Mouse (Mus musculus) kidney, embryonic 16.5 days (tissue): ENCODE results near the gene Hist2h2aa2. TPM values are rescaled to one million over a fixed set of nuclear protein-coding genes. Genes with fewer than 3 reads are reported as not detected.
A peak's percentile ranks its signal among the peaks of the same experiment; 100 is the strongest.

ENCODE experiments used
- ATAC-seq: fragments of 200-750 bp; cut with Nextera tagmentation; 2 replicates; pipeline ENCODE4 v1.8.0; 2017; ENCODE audit warnings: moderate TSS enrichment; ENCODE audit not compliant: low FRiP score, low TSS enrichment
- H3K27ac ChIP-seq: fragments of 300-500 bp; sonication (generic); 2 replicates; pipeline ENCODE4 v1.5.1; 2014; ENCODE audit warnings: low read length
- H3K27me3 ChIP-seq: fragments of 300-500 bp; sonication (generic); 2 replicates; pipeline ENCODE4 v1.6.1; 2014; ENCODE audit warnings: low read length, control low read depth, mixed read lengths; ENCODE audit not compliant: insufficient read depth
- H3K36me3 ChIP-seq: fragments of 300-500 bp; sonication (generic); 2 replicates; pipeline ENCODE4 v1.6.1; 2014; ENCODE audit warnings: low read length, control low read depth, mixed read lengths; ENCODE audit not compliant: insufficient read depth
- H3K4me1 ChIP-seq: fragments of 300-500 bp; sonication (generic); 2 replicates; pipeline ENCODE4 v1.6.1; 2014; ENCODE audit warnings: low read length, control low read depth, mixed read lengths; ENCODE audit not compliant: insufficient read depth
- H3K4me2 ChIP-seq: fragments of 300-500 bp; sonication (generic); replicated peaks from 2 replicates; pipeline ENCODE4 v1.6.1; 2014; ENCODE audit warnings: low read depth, low read length
- H3K4me3 ChIP-seq: fragments of 300-500 bp; sonication (generic); 2 replicates; pipeline ENCODE4 v1.5.1; 2014; ENCODE audit warnings: mild to moderate bottlenecking, low read length
- H3K9ac ChIP-seq: fragments of 300-500 bp; sonication (generic); replicated peaks from 2 replicates; pipeline ENCODE4 v1.6.1; 2014; ENCODE audit warnings: low read length
- H3K9me3 ChIP-seq: fragments of 300-500 bp; sonication (generic); 2 replicates; pipeline ENCODE4 v1.6.1; 2016; ENCODE audit warnings: low read length, control low read depth
- WGBS: fragments of 180-500 bp; shearing (Covaris S2); extraction: QIAGEN DNeasy Blood & Tissue Kit; methylation state at CpG from one replicate; pipeline ENCODE4 v1.1.7; 2014; 5-methylcytosine and 5-hydroxymethylcytosine counted together
- polyA plus RNA-seq: library from polyadenylated mRNA; unstranded; fragments of >200 nt; fragmentation: Nextera tagmentation; extraction: Ambion mirVana; gene quantifications from 2 replicates; pipeline ENCODE4 v1.2.1, GENCODE M21; 2015

Hist2h2aa2 gene
- polyA plus RNA-seq, 1 experiment from 2014 or later: 49.3 TPM

DNA sequence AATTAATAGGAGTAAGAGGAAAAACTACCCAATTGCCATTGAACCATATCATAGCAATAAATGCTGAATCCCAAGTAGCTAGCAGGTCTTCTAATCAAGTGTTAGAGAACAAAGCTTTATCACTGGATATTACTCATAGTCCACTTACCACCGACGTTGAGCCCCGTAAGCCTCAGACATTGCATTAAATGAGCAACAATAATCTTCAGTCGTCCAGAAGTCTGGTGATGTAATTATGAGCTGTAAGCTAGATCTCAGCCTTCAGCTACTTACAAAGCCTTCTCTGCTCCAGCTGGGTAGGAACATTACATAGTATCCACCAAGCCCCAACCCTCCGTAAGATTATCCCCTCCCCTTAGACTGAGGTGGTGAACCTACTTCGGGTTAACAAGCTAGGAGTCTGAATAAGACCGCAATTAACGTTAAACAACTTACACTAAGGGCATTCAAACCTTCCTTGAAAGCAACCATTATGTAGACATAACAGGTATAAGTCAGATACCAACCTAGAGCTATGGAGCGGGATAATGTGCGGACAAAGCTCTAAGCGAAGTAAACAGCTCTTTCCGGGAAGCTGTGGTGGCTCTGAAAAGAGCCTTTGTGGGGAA lies 2.1 kb downstream of the Hist2h2aa2 start:
- no peaks in the 10 kb centered on the region for H3K36me3 ChIP-seq
- peak overlapping the region; percentile 87 for H3K27ac ChIP-seq
- H3K4me2 ChIP-seq: peak overlapping the region; percentile 70
- 2% methylated on average over 12 of the region's 12 CpGs for WGBS
- no peak for ATAC-seq
- H3K4me3 ChIP-seq: peak overlapping the region; percentile 63
- peak overlapping the region; percentile 82 for H3K9ac ChIP-seq
- no peaks in the 10 kb centered on the region for H3K27me3 ChIP-seq
- no peaks in the 10 kb centered on the region for H3K9me3 ChIP-seq
- H3K4me1 ChIP-seq: peaks cover 23% of the 10 kb centered on the region

DNA sequence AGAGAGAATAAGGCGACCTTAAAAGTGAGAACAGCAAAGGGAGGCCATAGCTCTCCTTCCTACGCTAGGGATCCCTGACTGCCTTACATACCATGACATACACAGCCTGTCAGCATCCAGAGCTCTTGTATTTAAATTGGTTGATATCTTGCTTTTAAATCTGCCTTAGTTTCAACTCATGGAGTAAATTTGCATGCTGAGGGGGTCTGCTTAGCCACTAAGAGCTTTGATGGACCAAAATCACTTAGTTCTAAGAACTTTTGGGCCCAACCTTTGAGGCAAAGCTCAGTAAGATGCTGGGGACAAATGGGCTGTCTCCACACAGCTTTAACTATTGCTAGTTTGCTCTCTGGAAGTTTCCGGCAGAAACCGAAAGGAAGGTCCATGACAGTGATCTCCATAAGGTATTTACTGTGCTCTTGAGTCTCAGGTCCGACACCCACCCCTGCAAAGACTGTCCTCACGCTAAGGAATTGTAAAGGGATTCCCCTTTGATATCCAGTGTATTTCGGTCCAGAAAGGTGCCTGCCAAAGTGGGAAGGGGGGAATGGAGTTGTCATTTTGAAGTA lies 2.7 kb downstream of the Hist2h2aa2 start:
- 16% methylated on average over 7 of the region's 7 CpGs for WGBS
- ATAC-seq: no peak
- H3K4me1 ChIP-seq: peaks cover 23% of the 10 kb centered on the region
- H3K4me3 ChIP-seq: peak overlapping the region; percentile 63
- no peaks in the 10 kb centered on the region for H3K36me3 ChIP-seq
- H3K27ac ChIP-seq: peak overlapping the region; percentile 87
- H3K9me3 ChIP-seq: no peaks in the 10 kb centered on the region
- H3K4me2 ChIP-seq: peak overlapping the region; percentile 70
- H3K9ac ChIP-seq: peak overlapping the region; percentile 82
- no peaks in the 10 kb centered on the region for H3K27me3 ChIP-seq

DNA sequence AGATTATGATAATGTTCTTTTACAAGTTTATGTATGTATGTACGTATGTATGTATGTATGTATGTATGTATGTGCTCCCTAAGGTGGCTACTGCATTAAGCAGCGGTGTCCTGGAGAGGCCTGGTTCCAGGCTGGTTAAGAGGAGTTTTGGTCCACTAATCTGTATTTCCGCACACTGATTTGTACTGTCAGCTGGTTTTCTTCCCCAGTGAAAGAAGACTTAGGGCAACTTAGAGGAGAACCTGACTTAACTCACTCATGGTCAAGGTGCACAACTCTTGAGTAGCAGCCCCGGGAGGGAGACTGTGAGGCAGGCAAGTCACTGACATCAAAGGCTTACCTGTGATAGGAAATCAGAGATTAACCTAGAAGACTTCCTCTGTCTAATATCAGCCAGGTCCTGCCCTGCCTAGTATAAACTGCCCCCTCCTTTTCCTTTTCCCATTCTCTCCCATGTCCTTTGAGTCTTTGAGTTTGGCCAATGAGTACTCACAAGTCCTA lies 3.2 kb downstream of the Hist2h2aa2 start:
- H3K4me3 ChIP-seq: peak overlapping the region; percentile 63
- 74% methylated on average over 4 of the region's 4 CpGs for WGBS
- no peaks in the 10 kb centered on the region for H3K36me3 ChIP-seq
- peak overlapping the region; percentile 87 for H3K27ac ChIP-seq
- peak overlapping the region; percentile 70 for H3K4me2 ChIP-seq
- peaks cover 23% of the 10 kb centered on the region for H3K4me1 ChIP-seq
- no peaks in the 10 kb centered on the region for H3K9me3 ChIP-seq
- H3K27me3 ChIP-seq: no peaks in the 10 kb centered on the region
- peak overlapping the region; percentile 82 for H3K9ac ChIP-seq
- ATAC-seq: no peak

DNA sequence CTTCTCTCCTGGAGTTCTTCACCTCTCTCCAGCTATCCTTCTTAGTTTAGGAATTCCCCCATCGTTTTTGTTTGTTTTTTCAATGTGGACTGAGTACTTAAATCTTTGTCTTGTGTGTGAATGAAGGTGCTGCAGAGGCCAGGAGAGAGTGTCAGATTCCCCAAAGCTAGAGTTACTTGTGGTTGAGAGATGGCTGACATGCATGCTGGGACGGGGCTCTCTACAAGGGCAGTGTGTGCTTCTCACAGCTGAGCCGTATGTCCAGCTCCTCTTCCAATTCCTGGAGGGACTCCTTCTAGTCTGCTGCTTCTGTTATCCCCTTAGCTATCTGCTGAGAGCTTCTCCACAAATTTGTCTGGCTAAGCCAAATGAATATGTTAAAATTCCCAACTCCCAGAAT lies 4.2 kb downstream of the Hist2h2aa2 start:
- no peak overlapping the region for H3K27ac ChIP-seq
- H3K4me3 ChIP-seq: no peak overlapping the region
- WGBS: 21% methylated on average over 3 of the region's 3 CpGs
- no peak overlapping the region for H3K9ac ChIP-seq
- no peaks in the 10 kb centered on the region for H3K27me3 ChIP-seq
- ATAC-seq: no peak
- no peak overlapping the region for H3K4me2 ChIP-seq
- peaks cover 21% of the 10 kb centered on the region for H3K4me1 ChIP-seq
- no peaks in the 10 kb centered on the region for H3K36me3 ChIP-seq
- no peaks in the 10 kb centered on the region for H3K9me3 ChIP-seq

DNA sequence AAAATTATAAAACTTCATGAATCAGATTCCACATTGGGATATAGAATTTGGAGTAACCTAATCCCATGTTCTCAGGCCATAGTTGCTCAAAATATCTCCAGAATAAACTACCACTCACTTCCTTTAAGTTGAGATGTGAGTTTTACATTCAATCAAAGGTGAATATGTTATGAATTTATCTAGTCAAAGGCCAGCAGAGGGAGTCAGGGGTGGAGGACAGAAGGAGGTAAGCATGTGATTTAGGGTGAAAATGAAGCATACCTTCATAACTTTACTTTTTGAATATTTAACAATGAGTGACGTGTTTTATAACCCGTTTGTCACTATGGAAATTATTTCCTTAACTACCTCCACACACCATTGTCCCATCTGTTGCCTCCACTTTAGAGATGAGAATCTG lies 5.2 kb downstream of the Hist2h2aa2 start:
- no peak for ATAC-seq
- H3K4me3 ChIP-seq: no peak overlapping the region
- no peaks in the 10 kb centered on the region for H3K9me3 ChIP-seq
- no peak overlapping the region for H3K27ac ChIP-seq
- H3K27me3 ChIP-seq: no peaks in the 10 kb centered on the region
- no peak overlapping the region for H3K9ac ChIP-seq
- H3K4me2 ChIP-seq: no peak overlapping the region
- H3K36me3 ChIP-seq: no peaks in the 10 kb centered on the region
- peaks cover 19% of the 10 kb centered on the region for H3K4me1 ChIP-seq
- 85% methylated on average over 2 of the region's 2 CpGs for WGBS

DNA sequence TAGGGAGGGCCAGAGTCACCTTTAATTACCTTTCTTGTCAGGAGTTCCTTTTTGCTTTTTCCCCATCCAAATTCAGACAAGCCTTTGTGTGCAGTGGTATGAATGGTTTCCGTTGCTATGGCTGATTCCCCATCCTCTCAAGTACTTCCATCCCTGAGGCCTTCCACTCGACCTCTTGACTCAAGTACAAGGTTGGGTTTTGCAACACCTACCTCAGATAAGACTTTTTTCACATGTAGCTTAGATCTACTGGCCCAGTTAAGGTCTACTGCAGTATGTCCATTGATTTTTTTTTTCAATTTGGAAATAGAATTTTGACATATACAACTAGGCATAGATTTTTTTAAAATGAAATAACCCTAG lies 8.3 kb downstream of the Hist2h2aa2 start:
- Histone ChIP-seq H3K9ac (no peak overlapping the region), H3K9me3 (no peaks in the 10 kb centered on the region), H3K27ac (no peak overlapping the region), H3K27me3 (no peaks in the 10 kb centered on the region), H3K36me3 (no peaks in the 10 kb centered on the region), H3K4me3 (no peak overlapping the region), H3K4me2 (no peak overlapping the region), H3K4me1 (peaks cover 10% of the 10 kb centered on the region)
- ATAC-seq: no peak
- WGBS: 66% methylated on average over 2 of the region's 2 CpGs

DNA sequence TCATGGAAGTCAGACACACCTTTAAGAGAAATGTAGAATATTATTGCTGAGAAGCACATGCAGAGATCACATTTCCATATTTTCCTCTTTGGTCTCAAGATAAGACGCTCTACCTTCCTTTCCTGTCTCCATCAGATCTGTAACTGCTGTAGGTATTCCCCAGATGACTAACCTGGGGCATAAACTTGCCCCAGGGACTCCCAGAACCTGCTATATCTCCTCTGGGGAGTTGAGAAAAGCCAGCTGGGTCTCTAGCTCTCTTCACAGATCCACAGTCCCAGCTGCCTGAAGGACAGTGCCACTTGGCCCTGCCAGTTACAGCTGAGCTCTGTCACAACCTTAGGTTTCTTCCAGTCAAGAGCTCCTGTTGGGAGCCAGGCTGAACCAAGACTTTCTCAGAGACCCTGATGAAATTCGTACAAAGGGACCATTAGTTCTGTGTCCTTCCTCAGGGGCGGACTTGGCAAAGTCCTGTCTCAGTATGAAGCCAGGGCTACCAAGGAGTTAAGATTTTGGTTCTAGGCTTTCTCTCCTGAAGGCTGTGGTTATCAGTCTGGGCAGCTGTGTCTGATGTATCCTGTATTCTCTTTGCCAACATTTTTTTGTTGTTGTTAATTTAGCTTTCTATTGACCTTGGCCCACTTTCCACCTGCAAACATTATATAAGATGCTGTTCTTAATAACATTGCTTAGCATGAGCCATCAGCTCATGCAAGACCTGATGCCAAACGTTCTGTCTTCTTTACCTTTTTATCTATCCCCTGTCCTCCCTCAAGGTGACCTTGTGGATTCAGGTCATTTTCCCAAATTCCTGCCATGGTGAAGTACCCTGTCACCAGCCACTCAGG lies 8.9 kb downstream of the Hist2h2aa2 start:
- Histone ChIP-seq H3K4me1 (peaks cover 10% of the 10 kb centered on the region; the same call in 1 of the 2 replicates), H3K9me3 (no peaks in the 10 kb centered on the region), H3K9ac (no peak overlapping the region), H3K4me3 (no peak overlapping the region), H3K4me2 (no peak overlapping the region), H3K27ac (no peak overlapping the region), H3K27me3 (no peaks in the 10 kb centered on the region), H3K36me3 (no peaks in the 10 kb centered on the region)
- 81% methylated on average over 4 of the region's 4 CpGs for WGBS
- ATAC-seq: no peak

DNA sequence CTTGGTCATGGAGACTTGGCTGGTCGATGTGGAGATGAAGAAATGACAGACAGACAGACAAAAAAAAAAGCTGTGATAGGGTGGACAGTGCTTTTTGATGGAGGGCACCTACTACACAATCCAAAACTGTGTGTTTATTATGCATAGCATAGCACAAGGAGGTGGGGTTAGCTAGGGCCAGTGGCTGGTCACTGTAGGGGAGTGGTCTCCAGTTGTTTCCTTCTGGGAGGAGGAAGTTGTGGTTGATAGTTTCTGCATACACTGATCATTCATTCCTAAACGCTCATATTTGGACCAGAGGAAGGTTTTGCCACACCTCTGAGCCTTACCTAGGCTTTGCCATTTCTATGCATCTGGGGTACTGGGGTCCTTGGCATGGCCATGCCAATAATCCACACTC lies 9.7 kb downstream of the Hist2h2aa2 start:
- H3K9me3 ChIP-seq: no peaks in the 10 kb centered on the region
- no peak for ATAC-seq
- WGBS: 76% methylated on average over 2 of the region's 2 CpGs
- H3K9ac ChIP-seq: no peak overlapping the region
- H3K4me1 ChIP-seq: peaks cover 17% of the 10 kb centered on the region; the same call in 1 of the 2 replicates
- H3K27ac ChIP-seq: no peak overlapping the region
- no peaks in the 10 kb centered on the region for H3K36me3 ChIP-seq
- no peaks in the 10 kb centered on the region for H3K27me3 ChIP-seq
- no peak overlapping the region for H3K4me3 ChIP-seq
- H3K4me2 ChIP-seq: no peak overlapping the region

DNA sequence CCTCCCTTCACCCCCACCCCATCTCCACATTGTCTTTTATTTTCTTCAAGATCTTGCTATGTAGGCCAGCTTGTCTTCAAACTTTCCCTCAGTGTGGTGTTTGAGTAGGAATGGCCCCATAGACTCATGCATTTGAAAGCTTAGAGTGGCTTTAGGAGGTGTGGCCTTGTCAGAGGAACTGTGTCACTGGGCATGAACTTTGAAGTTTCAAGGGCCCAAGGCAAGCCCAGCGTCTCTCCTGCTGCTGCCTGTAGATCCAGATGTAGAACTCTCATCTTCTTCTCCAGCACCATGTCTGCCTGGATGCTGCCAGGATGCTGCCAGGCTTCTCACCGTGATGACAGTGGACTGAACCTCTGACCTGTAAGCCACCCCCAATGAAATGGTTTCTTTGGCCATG lies 11.2 kb downstream of the Hist2h2aa2 start:
- no peaks in the 10 kb centered on the region for H3K9me3 ChIP-seq
- no peaks in the 10 kb centered on the region for H3K27me3 ChIP-seq
- H3K27ac ChIP-seq: no peak overlapping the region
- no peak overlapping the region for H3K9ac ChIP-seq
- H3K4me3 ChIP-seq: no peak overlapping the region
- H3K4me2 ChIP-seq: no peak overlapping the region
- 65% methylated on average over 2 of the region's 2 CpGs for WGBS
- H3K36me3 ChIP-seq: no peaks in the 10 kb centered on the region
- peaks cover 31% of the 10 kb centered on the region for H3K4me1 ChIP-seq
- ATAC-seq: no peak
